Mouse (Mus musculus) frontal cortex, postnatal 14 days (tissue): ENCODE results near the gene Fbxw7.
A peak's percentile ranks its signal among the peaks of the same experiment; 100 is the strongest.
"Not testable (repeated sequence)": the region's sequence is repeated elsewhere in the genome, so short reads cannot be mapped to it uniquely, and the experiment has no call there.

Experiments used
- DNase-seq, 2 experiments: peaks; one replicate each; pipeline ENCODE4 v3.0.0; 2022; ENCODE audit warnings: low spot score in 2 of 2

Gene Fbxw7

DNA sequence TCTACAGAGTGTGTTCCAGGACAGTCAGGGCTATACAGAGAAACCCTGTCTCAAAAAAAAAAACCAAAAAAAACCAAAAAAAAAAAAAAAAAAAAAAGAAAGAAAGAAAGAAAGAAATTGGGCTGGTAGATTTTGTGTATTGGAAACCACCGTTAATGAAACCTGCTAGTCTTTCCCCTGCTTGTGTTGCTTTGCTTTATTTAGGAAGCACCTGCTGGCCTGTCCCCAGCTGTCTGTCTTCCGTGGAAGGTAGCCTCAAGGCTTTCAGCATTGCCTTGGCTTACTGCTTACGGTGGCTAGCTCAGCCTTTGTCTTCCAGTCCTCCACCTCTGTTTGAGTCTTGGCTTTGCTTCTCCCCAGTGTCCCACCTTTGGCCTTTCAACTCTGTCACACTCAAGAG lies 11.9 kb downstream of the Fbxw7 start:
- DNase-seq, result no peak

- DNase-seq, result no peak
Observed at GRCm38 (mm10) chr3:84827617-84828016, 12.5 kb downstream of the Fbxw7 start.

DNA sequence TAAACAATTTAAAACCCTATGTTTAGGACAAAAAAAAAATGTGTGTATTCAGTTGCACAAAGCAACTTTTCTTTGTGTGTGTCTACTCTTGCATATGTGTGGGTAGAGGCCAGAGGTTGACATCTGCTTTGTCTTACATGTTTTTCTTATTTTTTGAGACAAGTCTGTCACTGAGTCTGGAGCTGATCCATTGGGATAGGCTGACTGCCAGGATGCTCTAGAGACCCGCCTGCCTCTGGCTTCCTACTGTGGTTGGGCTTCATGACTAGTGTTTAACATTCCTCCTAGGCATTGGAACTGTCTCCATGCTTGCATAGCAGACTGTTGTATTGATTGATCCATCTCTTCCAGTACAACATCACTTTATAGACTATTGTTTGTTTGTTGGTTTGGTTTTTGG lies 14.3 kb downstream of the Fbxw7 start:
- no peak for DNase-seq

DNA sequence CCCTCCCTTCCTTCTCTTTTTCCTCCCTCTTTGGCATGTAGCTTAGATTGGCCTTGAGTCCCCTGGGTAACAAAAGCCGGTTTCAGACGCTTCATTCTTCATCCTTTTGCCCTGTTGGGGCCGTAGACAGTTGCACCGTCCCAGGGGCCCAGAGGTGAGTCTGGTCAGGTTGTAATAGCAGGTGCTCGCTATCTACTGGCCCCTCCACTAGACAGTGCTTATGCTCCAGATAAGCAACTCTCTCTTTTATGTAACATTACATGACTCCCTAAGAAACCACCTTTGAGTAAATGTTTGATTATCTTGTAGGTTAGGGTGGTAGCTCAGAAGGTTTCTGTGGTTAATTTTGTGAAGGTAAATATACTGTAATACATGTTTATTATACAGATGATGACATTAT lies 21.0 kb downstream of the Fbxw7 start:
- no peak for DNase-seq

DNA sequence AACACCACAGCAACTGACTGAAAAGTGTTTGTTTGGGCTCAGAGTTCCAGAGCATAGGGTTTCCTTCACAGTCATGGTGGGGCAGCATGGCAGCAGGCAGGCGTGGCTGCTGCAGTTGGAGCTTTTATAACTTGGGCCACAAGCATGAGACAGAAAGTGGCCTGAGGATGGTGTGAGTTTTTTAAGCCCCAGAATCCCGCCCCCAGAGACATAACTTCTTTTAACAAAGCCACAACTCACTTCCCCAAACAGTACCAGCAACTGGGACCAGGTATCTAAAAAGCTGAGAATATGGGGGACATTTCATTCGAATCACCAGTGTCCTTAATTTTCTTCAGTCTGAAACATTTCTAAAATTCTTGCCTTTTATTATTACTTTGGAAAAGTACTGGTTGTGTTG lies 22.9 kb downstream of the Fbxw7 start:
- DNase-seq, result no peak

GRCm38 (mm10) chr3:84839499-84839898 lies 24.4 kb downstream of the Fbxw7 start:
- no peak for DNase-seq

- no peak for DNase-seq
Observed at GRCm38 (mm10) chr3:84841271-84841670, 26.2 kb downstream of the Fbxw7 start.

DNA sequence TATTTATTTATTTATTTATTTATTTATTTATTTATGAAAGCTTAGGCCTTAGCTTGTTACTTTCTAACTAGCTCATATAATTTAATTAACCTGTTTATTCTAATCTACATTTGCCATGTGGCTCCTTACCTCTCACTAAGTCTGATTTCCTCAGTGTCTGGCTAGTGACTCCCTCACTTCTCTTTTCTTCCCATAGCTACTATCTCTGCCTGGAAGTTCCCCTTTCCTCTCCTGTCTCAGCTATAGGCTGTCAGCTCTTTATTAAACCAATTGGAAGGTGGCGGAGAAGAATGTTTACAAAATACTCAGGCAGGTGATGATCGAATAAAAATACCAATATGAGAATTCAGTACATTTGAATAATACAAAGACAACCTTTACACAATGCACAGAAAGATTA lies 27.7 kb downstream of the Fbxw7 start:
- no peak for DNase-seq

DNA sequence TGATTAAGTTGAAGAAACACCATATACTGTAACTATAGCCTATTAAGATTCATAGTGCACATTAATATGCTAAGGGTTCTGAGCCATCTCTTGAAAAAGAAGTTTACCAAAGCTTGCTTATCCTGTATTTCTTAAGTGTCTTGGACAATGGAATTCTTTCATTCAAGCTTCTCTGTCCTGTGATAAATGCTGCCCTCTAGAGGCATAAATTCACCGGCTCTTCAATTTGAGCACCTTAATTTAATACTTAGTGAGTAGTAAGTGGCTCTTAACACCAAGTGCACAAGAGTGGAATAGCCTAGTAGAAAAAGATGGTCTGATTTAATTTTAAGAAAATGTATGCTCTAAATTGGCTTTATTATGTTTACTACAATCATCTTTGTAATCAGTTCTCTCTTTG lies 28.5 kb downstream of the Fbxw7 start:
- DNase-seq, result peak in 1 of 2 experiments; percentile 21

DNA sequence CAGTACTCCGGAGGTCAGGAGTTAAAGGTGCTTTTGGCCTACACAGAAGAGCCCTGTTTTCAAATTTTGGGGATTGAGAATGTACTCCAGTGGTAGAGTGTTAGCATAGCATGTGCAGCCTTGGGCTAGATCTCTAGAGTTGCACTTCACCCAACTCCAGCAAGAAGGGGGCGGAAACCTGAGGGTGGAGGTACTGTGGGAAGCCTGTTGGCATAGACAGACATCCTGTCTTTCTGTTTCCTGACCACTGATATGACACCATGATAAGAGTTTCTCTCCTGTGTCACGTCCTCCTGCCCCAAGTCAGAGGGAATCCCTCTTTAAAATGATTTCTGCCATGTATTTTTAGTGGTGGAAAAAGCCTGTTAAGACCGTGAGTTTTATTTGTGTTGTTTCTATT lies 33.7 kb downstream of the Fbxw7 start:
- no peak for DNase-seq

DNA sequence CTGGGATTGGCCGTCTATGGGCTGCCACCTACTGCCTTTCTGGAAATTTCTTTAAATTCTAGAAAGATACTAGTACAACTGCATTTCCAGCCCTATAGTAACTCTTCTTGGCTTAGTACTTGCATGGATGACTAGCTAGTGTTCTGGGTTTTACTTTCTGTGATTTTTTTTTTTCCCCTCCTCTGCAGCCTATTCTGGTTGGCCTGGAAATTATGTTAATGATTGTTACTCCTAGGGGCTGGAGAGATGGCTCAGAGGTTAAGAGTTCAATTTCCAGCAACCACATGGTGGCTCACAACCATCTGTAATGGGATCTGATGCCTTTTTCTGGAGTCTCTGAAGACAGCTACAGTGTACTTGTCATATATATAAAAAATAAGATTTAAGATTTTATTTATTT lies 35.4 kb downstream of the Fbxw7 start:
- no peak for DNase-seq

DNA sequence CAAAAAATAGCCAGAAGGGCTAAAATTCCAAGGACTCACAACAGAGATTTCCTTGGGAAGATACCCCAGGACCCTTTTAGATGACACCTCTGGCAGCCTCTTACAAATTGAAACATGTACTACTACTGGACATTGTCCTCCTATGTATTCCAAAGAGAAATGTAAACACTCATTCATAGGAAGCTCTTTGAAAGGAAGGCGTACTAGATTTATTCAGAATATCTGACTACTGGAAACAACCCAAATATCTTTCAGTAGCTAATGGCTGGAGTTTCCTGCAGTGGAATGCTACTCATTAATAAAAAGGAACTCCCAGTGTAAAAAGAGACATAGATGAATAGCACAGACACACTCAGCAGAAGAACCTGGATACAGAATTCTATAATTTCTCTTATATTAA lies 36.7 kb downstream of the Fbxw7 start:
- no peak for DNase-seq

DNA sequence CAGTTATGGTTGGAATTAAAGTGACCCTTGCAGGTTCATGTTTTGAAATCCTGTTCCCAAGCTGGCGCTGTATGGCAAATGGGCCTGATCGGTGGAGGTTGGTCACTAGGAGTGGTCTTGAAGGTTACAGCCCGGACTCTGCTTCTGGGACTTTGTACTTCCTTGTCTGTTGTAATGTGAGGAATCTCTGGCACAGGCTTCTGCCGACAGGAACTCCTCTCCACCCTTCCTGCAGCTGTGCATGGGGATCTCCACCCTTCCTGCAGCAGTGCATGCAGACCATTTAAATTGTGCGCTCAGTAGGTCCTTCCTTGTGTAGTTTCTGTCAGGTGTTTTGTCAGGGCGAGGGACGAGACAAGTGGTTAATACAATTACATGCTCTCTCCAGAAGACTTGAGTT lies 37.8 kb downstream of the Fbxw7 start:
- DNase-seq, result no peak

- DNase-seq, result no peak
Observed at GRCm38 (mm10) chr3:84854440-84854839, 39.4 kb downstream of the Fbxw7 start.

DNA sequence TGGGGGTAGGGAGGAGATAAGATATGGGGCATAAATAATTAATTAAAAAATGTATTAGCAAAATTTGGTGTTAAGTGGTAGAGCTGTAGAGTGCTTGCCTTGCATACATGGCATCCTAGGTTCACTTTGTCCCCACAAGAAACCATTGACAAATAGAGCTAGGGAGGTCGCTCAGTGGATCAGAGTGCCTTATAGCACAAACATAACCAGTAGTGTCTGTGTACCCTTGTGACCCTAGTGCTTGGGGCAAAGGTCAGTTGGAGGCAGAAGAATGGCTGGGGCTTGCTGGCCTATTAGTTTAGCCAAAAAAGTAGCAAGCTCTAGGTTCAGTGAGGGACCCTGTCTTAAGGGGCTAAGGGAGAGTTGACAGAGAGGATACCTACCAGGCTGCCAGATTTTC lies 45.6 kb downstream of the Fbxw7 start:
- no peak for DNase-seq

DNA sequence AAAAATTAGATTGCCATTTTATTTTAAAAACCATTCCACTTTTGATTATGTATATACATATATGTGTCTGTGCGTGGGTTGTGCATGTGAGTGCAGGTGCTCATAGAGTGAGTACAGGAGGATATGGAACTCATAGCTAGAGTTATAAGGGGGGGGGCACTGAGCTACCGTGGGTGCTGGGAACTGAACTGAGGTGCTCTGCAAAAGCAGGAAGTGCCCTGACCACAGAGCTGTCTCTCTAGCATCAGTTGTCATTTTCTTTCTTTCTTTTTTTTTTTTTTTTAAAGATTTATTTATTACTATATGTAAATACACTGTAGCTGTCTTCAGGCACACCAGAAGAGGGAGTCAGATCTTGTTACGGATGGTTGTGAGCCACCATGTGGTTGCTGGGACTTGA lies 46.7 kb downstream of the Fbxw7 start:
- DNase-seq, result not testable (repeated sequence)

- no peak for DNase-seq
Observed at GRCm38 (mm10) chr3:84865684-84866083, 50.6 kb downstream of the Fbxw7 start.

DNA sequence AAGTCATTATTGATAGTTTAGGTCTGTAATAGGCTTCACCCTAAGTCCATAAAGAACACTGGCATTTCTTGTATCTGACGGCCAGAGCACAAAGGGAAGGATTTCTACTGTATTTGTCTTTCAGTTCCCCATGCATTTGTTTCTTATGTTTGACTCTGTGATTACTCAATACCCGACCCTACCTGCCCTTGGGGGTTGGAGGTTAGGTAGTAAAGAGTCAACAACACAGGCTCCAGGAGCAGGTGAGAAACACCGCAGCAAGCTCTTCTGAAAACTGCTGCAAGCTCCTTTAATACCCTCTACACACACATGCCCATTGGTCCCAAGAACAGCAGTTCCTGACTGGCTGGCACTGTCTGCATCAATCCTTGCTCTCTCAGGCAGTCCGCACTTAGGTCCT lies 51.8 kb downstream of the Fbxw7 start:
- no peak for DNase-seq

GRCm38 (mm10) chr3:84867434-84867975 lies 52.4 kb downstream of the Fbxw7 start:
- DNase-seq, result no peak

DNA sequence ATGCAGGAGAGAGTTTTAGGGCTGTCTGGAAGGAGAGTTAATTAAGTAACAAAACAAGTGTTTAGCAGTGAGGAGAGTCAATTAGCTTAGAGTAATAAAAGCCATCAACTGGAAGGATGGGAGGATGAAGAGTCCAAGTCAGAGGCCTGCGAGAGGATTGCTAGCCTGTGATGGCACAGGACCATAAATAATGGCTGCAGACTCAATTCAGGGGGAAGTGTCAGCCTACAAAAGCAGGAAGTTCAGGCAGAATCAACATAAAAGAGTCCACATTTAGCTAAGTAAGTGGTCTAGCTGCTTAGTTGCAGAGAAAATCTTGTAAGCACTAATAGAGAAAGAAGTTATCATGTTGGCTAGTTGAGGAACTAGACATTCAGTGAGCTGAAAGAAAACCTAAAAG lies 52.9 kb downstream of the Fbxw7 start:
- no peak for DNase-seq

DNA sequence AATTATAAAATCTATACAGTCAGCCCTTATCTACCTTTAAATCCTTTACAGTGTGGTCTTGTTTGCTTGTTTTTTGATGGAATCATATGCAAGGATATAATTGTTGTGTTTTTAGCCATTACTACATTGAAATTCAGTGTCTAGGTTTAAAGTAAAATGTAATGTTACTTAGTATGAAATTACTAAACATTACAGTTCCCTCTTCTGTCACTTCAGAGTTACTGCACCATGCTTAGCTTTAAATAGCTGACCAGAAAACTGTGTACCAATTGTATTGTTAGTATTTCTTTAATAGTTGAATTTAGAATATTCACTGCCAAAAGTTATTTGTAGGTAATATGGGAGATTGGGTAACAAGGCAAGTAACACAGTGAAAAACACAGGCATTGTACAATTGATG lies 55.1 kb downstream of the Fbxw7 start:
- no peak for DNase-seq

DNA sequence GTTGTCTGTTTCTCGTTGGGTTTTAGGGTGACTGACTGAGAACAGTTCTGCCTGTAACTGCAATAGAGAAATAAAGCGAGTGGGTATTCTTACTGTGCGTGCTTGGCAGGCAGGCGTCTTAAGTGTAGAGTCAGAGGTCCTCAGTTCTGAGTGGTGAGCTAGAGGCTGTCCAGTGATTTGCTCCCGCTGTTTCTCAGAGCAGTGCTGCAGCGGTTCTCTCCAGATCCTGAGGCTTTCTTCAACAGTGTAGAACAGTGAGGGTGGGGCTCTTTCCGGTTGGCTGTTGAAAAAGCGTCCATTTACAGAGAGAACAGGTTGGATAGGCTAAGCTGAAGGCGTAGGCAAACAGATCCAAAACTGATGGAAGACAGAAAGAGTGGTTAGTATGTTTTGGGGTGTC lies 60.2 kb downstream of the Fbxw7 start:
- DNase-seq, result no peak

DNA sequence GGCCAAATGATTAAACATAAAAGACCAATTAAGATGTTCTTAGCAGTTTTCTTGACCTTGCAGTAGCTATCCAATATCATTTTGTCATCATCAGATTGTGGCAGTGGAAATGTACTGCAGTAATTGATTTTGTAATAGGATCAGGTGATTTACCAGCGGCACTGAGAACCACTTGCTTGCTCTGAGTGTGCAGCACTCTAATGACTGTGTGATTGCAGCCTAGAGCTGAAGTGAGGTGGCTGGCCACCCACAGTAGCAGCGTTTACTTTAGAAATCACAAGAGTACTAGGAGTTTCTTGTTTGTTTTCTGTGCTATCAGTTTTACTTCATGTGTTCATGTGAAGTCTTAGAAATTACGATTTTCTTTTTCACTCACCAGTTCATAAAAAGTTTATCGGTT lies 61.1 kb downstream of the Fbxw7 start:
- no peak for DNase-seq

DNA sequence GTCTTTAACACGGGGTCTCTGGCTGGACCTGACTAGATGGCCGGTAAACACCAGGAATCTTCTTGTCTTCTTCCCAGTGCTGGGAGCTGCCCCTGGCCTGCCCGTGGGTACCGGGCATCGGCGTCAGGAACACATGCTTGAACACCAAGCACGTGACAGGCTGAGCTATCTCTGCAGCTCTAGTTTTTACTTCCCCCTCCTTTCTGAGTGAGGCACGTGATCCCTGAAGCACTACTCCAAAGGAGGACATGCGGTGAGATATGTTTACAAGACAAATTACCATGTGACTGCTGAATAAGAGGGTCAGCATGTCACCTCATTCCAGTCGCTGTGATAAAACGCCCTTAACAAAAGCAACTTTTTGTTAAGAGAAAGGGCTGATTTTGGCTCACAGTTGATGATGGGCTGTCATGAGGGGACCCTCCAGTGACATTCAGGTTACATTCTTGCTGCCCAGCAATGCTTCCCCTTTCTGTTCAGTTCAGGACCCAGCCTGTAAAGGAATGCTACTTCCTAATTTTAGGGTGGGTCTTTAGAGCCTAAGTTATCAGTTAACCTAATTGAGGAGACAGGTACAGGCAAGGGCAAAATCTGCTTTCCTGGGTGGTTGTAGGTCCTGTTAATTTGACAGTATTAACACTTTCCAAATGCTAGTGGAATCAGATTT lies 68.9 kb downstream of the Fbxw7 start:
- no peak for DNase-seq
